Mouse (Mus musculus) stomach, postnatal 0 days (tissue): ENCODE measurements around the gene Topbp1. TPM values are rescaled to one million over a fixed set of nuclear protein-coding genes. Genes with fewer than 3 reads are reported as not detected.

Experiments used
- ATAC-seq: fragments of 200-750 bp; cut with Nextera tagmentation; 2 replicates; pipeline ENCODE4 v1.8.0; 2017; ENCODE audit not compliant: low FRiP score, low TSS enrichment
- DNase-seq: peaks from one replicate; pipeline ENCODE4 v3.0.0-alpha.2; 2016; ENCODE audit warnings: low spot score
- H3K27ac ChIP-seq: fragments of 300-500 bp; sonication (generic); replicated peaks from 2 replicates; pipeline ENCODE4 v1.5.1; 2014; ENCODE audit warnings: mild to moderate bottlenecking, control low read depth
- H3K27me3 ChIP-seq: fragments of 300-500 bp; sonication (generic); 2 replicates; pipeline ENCODE4 v1.6.1; 2014; ENCODE audit warnings: low read length; ENCODE audit not compliant: control insufficient read depth, insufficient read depth
- H3K36me3 ChIP-seq: fragments of 300-500 bp; sonication (generic); 2 replicates; pipeline ENCODE4 v1.6.1; 2014; ENCODE audit warnings: low read length, mixed read lengths; ENCODE audit not compliant: control insufficient read depth, insufficient read depth
- H3K4me1 ChIP-seq: fragments of 300-500 bp; sonication (generic); replicated peaks from 2 replicates; pipeline ENCODE4 v1.6.1; 2014; ENCODE audit warnings: antibody characterized with exemption; ENCODE audit not compliant: control insufficient read depth, insufficient read depth
- H3K4me2 ChIP-seq: fragments of 300-500 bp; sonication (generic); replicated peaks from 2 replicates; pipeline ENCODE4 v1.6.1; 2014; ENCODE audit warnings: low read depth, mild to moderate bottlenecking, control low read depth, moderate library complexity
- H3K4me3 ChIP-seq: fragments of 300-500 bp; sonication (generic); 2 replicates; pipeline ENCODE4 v1.5.1; 2014; ENCODE audit warnings: low read depth, low read length, control low read depth
- H3K9ac ChIP-seq: fragments of 300-500 bp; sonication (generic); 2 replicates; pipeline ENCODE4 v1.6.1; 2014; ENCODE audit warnings: mild to moderate bottlenecking, low read length, control low read depth, mixed read lengths
- H3K9me3 ChIP-seq: fragments of 300-500 bp; sonication (generic); 2 replicates; pipeline ENCODE4 v1.6.1; 2016; ENCODE audit warnings: low read length; ENCODE audit not compliant: control insufficient read depth
- CTCF ChIP-seq: IDR thresholded peaks from 2 replicates; pipeline ENCODE4 v1.5.1; 2016; ENCODE audit warnings: antibody characterized with exemption, low read depth, mild to moderate bottlenecking, moderate library complexity
- EP300 ChIP-seq: optimal IDR thresholded peaks from 2 replicates; pipeline ENCODE3; 2016; ENCODE audit warnings: antibody characterized with exemption
- WGBS: fragments of 180-500 bp; shearing (Covaris S2); extraction: QIAGEN DNeasy Blood & Tissue Kit; methylation state at CpG from one replicate; pipeline ENCODE4 v1.1.7; 2014; 5-methylcytosine and 5-hydroxymethylcytosine counted together
- polyA plus RNA-seq: library from polyadenylated mRNA; unstranded; fragments of >200 nt; fragmentation: Nextera tagmentation; extraction: Ambion mirVana; gene quantifications from 2 replicates; pipeline ENCODE4 v1.2.1, GENCODE M21; 2015

Topbp1 gene
- polyA plus RNA-seq: 15.6 and 17.2 TPM in 2 replicates

GRCm38 (mm10) chr9:103304927-103305326 lies at the start of gene Topbp1, which contains the start of gene 1300017J02Rik:
Gene Topbp1 (plus strand): TSS chr9:103305215.
Gene 1300017J02Rik (minus strand): TSS chr9:103305082.
- H3K27me3 ChIP-seq: no peaks in the 10 kb centered on the region
- WGBS: under 1% methylated on average over 47 of the region's 49 CpGs
- peak within 1 kb of the TSS; percentile 88 for H3K4me3 ChIP-seq
- H3K36me3 ChIP-seq: 0 out of 2 replicates have a peak, but pooled peaks cover 3% of the 10 kb centered on the region
- TF ChIP-seq EP300 (no peak), CTCF (peak; percentile 46)
- DNase-seq: peak; percentile 94
- peak within 1 kb of the TSS; percentile 76 for H3K27ac ChIP-seq
- ATAC-seq: peak; percentile 98
- peak within 1 kb of the TSS; percentile 85 for H3K4me2 ChIP-seq
- no peaks in the 10 kb centered on the region for H3K4me1 ChIP-seq
- H3K9ac ChIP-seq: peak within 1 kb of the TSS; percentile 84
- no peaks in the 10 kb centered on the region for H3K9me3 ChIP-seq

DNA sequence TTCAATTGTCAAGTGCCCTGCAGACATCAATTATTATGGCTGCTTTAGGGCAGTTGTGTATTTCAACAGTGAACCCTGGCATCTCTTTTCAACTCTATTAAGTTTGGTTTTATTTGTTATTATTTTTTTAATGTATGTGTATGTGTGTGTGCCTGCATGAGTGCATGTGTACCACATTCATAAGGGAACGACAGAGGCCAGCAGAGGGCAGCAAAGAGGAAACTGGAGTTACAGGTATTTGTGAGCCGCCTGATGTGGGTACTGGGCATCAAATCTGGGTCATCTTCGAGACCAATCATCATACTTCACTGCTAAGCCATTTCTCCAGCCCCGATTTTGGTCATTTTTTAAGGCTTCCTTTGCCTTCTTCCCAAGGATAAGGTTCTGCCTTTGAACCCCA lies 39.2 kb upstream of the Topbp1 start:
- no peak overlapping the region for H3K4me3 ChIP-seq
- no peak overlapping the region for H3K4me2 ChIP-seq
- TF ChIP-seq CTCF (peak; percentile 35), EP300 (no peak)
- H3K9ac ChIP-seq: no peak overlapping the region
- H3K9me3 ChIP-seq: no peaks in the 10 kb centered on the region
- H3K4me1 ChIP-seq: no peaks in the 10 kb centered on the region
- no peak for DNase-seq
- H3K27me3 ChIP-seq: no peaks in the 10 kb centered on the region
- WGBS: 90% methylated on average over 4 of the region's 4 CpGs
- no peak for ATAC-seq
- H3K27ac ChIP-seq: no peak overlapping the region
- H3K36me3 ChIP-seq: no peaks in the 10 kb centered on the region

DNA sequence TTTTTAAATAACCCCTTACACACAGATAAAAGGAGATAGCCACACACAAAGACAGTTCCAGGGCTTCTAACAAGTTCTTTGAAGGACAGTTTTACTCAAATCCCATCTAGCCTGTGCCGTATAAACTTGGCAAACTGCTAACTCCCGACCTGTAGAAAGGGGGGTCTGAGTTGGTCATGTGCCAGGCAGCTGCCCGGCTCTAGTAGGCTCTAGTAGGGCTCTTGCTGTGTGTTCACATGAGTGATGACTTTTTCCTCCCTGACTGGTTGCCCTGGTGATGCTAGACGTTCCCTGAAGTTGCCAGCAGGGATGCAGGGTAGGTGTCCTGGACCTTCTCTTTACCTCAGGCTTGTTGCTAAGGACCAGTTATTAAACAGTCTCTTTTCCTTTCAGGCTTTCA lies 33.9 kb upstream of the Topbp1 start:
- TF ChIP-seq EP300 (no peak), CTCF (no peak)
- Histone ChIP-seq H3K27ac (no peak overlapping the region), H3K9me3 (no peaks in the 10 kb centered on the region), H3K9ac (no peak overlapping the region), H3K27me3 (no peaks in the 10 kb centered on the region), H3K4me1 (no peaks in the 10 kb centered on the region), H3K4me3 (no peak overlapping the region), H3K4me2 (no peak overlapping the region), H3K36me3 (no peaks in the 10 kb centered on the region)
- no peak for DNase-seq
- WGBS: 7% methylated on average over 4 of the region's 4 CpGs
- ATAC-seq: no peak

DNA sequence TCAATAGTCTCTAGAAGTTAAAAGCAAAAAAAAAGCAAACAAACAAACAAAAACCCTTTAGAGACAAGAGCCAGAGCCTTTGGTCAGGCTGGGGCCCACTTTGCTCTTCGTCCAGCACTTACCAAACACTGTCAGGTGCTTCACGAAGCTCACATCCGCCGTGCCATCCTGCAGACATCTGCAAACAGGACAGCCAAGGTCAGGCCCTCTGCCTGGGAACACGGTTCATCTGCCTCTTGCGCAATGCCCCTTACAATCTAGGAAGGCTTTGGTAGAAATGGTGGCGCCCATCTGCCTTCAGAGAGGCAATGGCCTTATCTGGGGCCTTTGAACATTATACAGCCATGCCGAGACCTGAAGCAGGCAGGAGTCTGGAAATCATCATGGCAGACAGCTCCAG lies 30.2 kb upstream of the Topbp1 start:
- Histone ChIP-seq H3K4me1 (no peaks in the 10 kb centered on the region), H3K9me3 (no peaks in the 10 kb centered on the region), H3K36me3 (no peaks in the 10 kb centered on the region), H3K9ac (no peak overlapping the region), H3K4me2 (no peak overlapping the region), H3K27ac (no peak overlapping the region), H3K27me3 (no peaks in the 10 kb centered on the region), H3K4me3 (no peak overlapping the region)
- DNase-seq: no peak
- TF ChIP-seq EP300 (no peak), CTCF (no peak)
- ATAC-seq: no peak
- WGBS: 74% methylated on average over 8 of the region's 8 CpGs

DNA sequence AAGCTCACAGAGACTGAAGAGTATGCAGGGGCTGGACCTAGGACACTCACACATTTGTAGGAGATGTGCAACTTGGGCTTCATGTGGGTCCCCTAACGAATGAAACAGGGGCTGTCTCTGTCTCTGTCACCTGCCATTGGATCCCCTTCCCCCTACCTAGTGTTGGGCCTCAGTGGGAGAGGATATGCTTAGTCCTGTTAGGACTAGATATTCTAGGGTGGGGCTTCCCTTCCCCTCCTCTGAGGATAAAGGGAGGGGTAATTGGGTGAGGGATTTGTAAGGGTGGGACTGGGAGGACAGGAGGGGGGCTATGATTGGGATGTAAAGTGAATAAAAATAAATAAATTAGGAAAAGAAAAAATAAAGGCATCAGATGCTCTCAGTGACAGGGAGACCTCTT lies 29.3 kb upstream of the Topbp1 start:
- Histone ChIP-seq H3K9me3 (no peaks in the 10 kb centered on the region), H3K9ac (no peak overlapping the region), H3K4me1 (no peaks in the 10 kb centered on the region), H3K27ac (no peak overlapping the region), H3K36me3 (no peaks in the 10 kb centered on the region), H3K27me3 (no peaks in the 10 kb centered on the region), H3K4me2 (no peak overlapping the region), H3K4me3 (no peak overlapping the region)
- TF ChIP-seq EP300 (no peak), CTCF (no peak)
- 91% methylated on average over 1 of the region's 1 CpGs for WGBS
- DNase-seq (no peak), ATAC-seq (no peak)

GRCm38 (mm10) chr9:103276876-103277275 lies 28.1 kb upstream of the Topbp1 start:
- Histone ChIP-seq H3K4me3 (no peak overlapping the region), H3K36me3 (no peaks in the 10 kb centered on the region), H3K9ac (no peak overlapping the region), H3K27ac (no peak overlapping the region), H3K4me1 (no peaks in the 10 kb centered on the region), H3K4me2 (no peak overlapping the region), H3K27me3 (no peaks in the 10 kb centered on the region), H3K9me3 (no peaks in the 10 kb centered on the region)
- ATAC-seq (no peak), DNase-seq (no peak)
- TF ChIP-seq EP300 (no peak), CTCF (no peak)
- 85% methylated on average over 6 of the region's 6 CpGs for WGBS
